Mouse (Mus musculus) brain, adult 2 months (tissue): ENCODE measurements around the gene Ing1.
A peak's percentile ranks its signal among the peaks of the same experiment; 100 is the strongest.

Source experiments
- DNase-seq: peaks from one replicate; pipeline ENCODE4 v3.0.0; 2011; ENCODE audit warnings: low read depth, low spot score

Gene Ing1

DNA sequence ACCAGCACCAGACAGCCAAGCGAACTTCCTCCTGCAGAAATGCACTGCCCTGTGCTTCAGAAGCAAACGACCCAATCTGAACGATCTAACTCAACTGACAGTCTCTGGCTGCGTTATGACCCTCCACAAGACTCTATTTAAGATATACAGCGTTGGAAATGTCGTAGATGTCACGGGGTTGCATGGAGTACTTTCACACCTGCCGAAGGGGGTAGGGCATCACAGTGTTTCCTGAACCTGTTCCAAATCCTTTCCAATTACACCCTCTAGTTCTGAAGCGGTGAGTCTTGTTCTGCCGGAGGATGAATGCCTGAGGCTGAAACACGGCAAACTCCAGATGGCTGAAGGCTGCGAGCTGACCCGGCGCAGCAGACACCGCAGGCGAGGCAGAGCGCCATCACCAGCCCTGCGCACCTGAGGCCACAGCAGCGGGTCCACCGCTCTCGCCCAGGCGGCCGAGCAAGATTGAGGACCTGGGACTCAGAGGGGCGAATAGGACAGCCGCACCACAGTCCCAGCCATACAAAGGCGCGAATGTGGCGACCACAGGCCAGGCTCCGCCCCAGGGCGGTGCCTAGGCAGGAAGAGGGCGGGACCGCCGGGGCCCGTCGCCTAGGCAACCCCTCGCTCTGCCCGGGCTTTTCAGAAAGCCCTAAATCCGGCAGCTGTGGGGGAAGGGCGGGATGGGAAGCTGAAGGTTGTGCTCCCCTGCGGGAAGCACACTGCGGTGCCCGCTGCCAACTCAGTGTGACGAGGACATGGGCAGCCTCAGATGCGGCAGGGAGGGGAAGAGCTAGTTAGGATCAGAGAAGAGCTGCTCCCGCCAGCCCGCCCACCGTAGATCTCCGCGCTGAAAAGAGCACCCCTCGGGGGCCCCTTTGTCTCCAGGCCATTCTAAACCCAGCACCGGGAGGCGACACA lies at the start of gene Ing1:
Gene Ing1, plus strand, starts transcription at position 773 of the 921 bp plus-strand sequence.
- DNase-seq, result peak; percentile 98

GRCm38 (mm10) chr8:11506074-11506473 lies 49.3 kb upstream of the Ing1 start:
- DNase-seq, result no peak

DNA sequence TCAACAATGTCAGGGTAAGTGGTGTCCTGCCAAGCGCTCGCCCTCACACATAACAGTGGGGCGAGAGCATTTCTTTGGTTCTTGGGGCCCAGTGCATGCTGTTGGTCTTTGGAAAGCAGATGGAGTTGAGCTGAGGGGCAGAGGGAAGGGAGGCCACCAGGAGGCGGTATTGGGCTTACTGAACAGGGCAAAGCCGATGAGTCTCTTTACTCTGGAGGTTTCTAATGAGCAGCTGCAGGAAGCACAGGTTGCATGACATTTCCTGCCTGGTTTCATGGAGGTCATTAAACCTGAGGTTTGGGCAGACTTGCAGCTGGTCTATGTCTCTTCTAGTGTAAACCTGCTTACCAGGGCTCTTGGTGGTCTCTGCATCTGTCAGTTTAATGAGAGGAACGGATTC lies 48.6 kb upstream of the Ing1 start:
- DNase-seq, result peak; percentile 43

DNA sequence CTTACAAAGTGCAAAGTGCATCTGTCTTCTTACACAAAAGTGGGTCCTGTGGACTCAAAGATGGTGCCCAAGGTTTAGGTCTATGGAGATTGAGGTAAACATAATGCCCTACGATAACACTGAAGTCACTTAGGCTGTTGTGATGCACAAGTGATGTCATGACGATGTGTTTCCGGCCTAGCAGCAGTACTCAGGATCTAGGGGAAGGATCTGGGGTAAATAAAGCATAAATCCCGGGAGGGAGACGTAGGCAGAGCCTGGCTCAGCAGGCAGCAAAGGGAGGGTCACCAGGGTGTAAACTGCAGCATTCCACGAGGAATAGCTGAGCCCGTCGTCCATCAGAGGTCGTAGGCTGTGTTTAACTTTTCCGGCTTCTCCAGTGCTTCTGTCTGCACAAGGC lies 46.5 kb upstream of the Ing1 start:
- no peak for DNase-seq

DNA sequence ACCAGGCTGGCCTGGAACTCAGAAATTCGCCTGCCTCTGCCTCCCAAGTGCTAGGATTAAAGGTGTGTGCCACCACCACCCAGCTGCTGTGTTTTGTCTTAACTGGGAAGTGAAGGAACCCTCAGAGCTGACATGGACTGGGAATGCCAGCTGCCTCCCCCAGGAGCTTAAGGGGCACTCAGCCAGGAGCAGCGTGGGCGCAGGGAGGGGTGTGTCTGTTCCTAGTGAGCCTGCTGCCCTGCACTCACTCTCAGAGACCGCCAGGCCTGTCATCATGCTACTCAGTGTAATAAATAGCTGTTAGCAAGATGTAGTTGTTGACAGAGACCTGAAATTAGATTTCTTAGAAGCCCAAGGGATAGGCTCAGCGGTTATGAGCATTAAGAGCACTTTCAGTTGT lies 44.4 kb upstream of the Ing1 start:
- peak; percentile 38 for DNase-seq

GRCm38 (mm10) chr8:11512711-11513110 lies 42.7 kb upstream of the Ing1 start:
- no peak for DNase-seq

GRCm38 (mm10) chr8:11513247-11513646 lies 42.1 kb upstream of the Ing1 start:
- DNase-seq, result no peak

- no peak for DNase-seq
Observed at GRCm38 (mm10) chr8:11516292-11516691, 39.1 kb upstream of the Ing1 start.

- DNase-seq, result no peak
Observed at GRCm38 (mm10) chr8:11517366-11518055, 37.9 kb upstream of the Ing1 start.

- DNase-seq, result no peak
Observed at GRCm38 (mm10) chr8:11518056-11518396, 37.3 kb upstream of the Ing1 start.

DNA sequence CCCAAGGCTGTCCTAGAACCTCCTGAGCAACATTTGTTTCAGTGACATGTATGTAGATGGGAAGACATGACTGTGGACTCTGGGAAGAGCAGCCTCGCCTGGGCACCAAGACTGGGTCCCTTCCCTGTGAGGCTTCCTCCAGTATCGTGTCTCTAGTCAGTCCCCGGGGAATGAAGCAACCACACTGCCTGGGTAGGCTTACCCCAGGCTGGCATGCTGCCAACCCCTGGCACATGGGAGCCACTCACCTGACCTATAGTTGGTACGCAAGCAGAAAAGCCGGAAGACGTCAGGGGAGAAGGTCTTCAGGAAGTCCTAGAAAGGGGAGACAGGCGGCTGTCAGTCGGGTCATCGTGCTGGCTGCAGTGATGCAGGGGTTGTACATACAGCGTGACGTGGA lies 36.7 kb upstream of the Ing1 start:
- DNase-seq, result no peak

GRCm38 (mm10) chr8:11523331-11523730 lies 32.0 kb upstream of the Ing1 start:
- DNase-seq, result no peak

GRCm38 (mm10) chr8:11530155-11530770 lies 25.1 kb upstream of the Ing1 start:
- peak; percentile 44 for DNase-seq

DNA sequence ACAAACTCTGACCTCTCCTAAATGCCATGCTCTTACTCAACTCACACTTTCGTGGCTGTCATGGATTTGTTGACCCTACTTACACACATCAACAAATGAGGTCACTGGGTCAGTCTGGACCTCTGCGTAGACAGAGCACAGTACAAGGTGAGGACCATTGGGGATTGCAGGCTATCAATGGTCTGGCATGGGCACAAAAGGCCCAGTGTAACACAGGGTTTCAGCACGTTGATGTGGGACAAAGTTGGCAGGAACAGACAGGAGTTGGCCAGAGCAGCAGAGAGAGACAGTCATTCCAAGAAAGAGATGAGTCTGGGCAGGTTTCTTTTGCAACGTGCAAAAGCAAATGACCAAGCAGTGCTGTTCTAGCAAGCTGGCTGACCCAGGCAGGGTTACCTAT lies 24.5 kb upstream of the Ing1 start:
- DNase-seq, result no peak

- DNase-seq, result peak; percentile 32
Observed at GRCm38 (mm10) chr8:11534494-11534893, 20.9 kb upstream of the Ing1 start.

DNA sequence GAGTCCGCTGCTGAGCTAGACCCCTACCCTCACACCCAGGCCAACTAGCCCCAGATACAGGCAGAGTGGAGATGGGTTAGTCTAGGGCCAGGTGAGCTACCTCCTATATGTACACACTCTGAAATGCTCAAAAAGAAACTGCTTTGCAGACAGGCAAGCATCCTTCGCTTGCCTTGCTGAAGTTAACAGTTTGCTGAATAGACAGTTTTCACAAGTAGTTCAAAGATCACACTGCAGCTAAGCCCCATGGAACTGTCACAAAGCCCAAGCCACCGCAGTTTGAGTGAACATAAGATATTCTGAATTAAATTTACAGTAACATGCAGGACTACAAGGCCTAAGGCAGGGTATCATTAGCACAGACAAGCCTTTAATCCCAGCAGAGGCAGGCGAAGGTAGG lies 16.3 kb upstream of the Ing1 start:
- no peak for DNase-seq

DNA sequence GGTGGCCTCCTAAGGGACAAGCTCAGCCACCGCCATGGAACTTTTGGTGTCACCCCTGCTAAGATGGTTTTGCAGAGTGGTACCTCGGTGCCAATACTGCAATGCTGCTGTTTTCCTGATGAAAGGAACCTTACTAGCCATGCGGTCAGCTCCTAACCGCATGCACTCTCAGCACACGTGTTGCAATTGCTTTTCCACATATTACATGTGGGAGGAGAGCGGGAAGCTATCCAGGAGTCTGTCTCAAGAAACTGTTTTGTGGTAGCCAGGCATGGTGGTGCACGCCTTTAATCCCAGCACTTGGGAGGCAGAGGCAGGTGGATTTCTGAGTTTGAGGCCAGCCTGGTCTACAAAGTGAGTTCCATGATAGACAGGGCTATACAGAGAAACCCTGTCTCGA lies 15.2 kb upstream of the Ing1 start:
- no peak for DNase-seq

- DNase-seq, result no peak
Observed at GRCm38 (mm10) chr8:11542031-11542430, 13.3 kb upstream of the Ing1 start.

DNA sequence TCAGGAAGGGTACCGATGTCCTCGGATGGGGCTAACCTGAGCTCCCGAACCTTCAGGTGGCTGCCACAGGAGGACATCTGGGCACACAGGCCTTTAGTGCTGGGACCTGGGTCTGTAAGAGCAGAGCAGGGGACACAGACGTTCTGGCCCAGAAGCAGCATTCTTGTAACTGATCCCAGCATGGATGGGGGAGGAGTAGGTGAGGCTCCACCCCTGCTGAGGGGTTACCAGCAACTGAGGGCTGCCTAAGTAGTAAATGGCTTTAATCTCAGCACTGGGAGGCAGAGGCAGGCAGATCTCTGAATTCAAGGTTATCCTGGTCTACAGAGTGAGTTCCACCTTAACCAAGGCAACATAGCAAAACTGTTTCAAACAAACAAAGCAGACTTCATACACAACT lies 12.5 kb upstream of the Ing1 start:
- no peak for DNase-seq

DNA sequence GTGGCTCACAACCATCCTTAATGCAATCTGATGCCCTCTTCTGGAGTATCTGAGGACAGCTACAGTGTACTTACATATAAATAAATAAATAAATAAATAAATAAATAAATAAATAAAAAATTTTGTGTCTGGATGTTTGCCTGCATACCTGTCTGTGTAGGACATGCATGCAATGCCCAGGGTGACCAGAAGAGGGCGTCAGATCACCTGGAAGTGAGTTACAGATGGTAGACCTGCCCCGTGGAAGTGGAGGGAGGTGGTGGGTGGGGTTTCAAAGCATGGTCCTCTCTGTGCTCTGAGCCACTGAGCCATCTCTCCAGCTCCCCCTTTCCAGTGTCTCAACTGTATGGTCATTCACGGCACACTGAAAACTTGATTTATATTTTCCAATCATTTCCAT lies 11.0 kb upstream of the Ing1 start:
- DNase-seq, result peak; percentile 75

GRCm38 (mm10) chr8:11547063-11547462 lies 8.3 kb upstream of the Ing1 start:
- DNase-seq, result no peak

GRCm38 (mm10) chr8:11549706-11550105 lies 5.7 kb upstream of the Ing1 start:
- peak; percentile 55 for DNase-seq
